Mouse (Mus musculus): ENCODE measurements around the gene Irgm1. TPM values are rescaled to one million over a fixed set of nuclear protein-coding genes. Genes with fewer than 3 reads are reported as not detected.
"Not testable (repeated sequence)": the region's sequence is repeated elsewhere in the genome, so short reads cannot be mapped to it uniquely, and the experiment has no call there.

The Irgm1 gene
- polyA plus RNA-seq, 1 experiment from 2014 or later, result 39.2 TPM

DNA sequence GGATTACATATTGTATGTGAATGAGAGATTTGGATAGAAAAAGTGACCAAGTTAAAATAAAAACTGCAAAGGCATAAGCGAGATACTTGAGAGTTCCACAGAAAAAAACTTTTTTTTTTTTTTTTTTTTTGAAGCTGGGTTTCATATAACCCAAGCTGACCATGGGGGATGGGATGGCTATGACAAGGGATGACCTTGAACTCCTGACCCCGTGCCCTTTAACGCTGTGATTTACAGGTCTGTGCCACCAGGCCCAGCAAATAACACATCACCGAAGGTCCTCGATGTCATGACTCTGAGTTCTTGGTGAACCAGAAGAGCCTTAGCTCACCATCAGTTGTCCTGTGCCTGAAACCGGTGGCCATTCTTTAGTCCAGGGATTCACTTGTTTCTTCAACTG lies 35.6 kb downstream of the Irgm1 start:
- in situ Hi-C loops (cut with MboI; ENCODE audit: low pct_unique_long_range_greater_than_20kb), result loop anchor here (25.0 kb wide), 1 partner anchor 1551 kb away; the partner anchor contains the start of gene Hnrnph1

DNA sequence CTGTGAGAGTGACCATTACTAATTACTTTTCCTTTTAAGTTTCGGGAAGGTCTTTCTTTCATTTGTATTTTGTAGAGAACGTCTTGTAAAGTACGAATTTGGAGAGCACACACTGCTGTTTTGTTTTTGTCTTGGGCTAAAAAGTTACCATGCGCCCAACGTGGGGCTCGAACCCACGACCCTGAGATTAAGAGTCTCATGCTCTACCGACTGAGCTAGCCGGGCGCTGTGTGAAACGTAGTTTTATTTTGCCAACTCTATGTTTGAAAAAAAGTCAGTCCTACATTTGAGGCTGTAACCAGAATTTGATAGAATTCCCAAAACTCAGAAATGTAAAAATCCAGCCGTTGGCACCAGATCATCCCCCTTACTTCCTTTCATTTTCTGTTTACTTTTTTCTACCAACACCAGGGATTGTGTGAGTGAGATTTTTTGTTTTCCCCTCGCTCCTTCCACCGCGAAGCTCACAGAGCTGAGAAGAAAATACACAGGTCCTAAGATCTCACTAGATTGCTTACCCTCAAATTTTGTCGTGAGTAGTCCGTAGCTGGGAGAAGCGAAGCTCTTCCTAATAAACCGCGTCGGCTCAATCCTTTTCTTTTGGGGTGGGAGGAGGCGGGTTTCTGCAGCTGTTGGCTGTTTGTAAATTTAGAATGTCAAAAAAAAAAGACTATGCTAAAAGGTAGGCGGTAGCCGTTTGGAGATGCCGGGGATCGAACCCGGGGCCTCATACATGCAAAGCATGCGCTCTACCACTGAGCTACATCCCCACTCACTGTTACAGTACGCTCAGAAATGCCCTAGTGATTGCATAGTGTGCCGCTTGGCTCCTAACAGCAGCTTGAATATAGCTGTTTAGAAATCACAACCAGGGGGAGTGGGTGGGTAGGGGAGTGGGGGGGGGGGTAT lies 37.5 kb downstream of the Irgm1 start:
- ATAC-seq (peak; percentile 48), DNase-seq (ENCODE audit: low read depth, low spot score) (no peak)
- ChIA-PET POLR2A (no interaction called here), CTCF (interaction anchor here (1.1 kb wide), 1 partner anchor 33 kb away, joined by 3 read pairs; no protein-coding TSS in a partner anchor)
- in situ Hi-C loops (cut with MboI; ENCODE audit: low pct_unique_long_range_greater_than_20kb), result loop anchor here (25.0 kb wide), 1 partner anchor 1553 kb away; the partner anchor contains the start of gene Hnrnph1
- TF ChIP-seq CTCF (IDR thresholded peaks at IDR 0.05), result no peak
- H3K27me3 ChIP-seq, result no peaks in the 10 kb centered on the region

More for the DNA sequence above, 35.6 kb downstream of the Irgm1 start:
- ATAC-seq (no peak), DNase-seq (ENCODE audit: low read depth, low spot score) (no peak)
- POLR2A ChIA-PET, result no interaction called here
- CTCF ChIA-PET, result interaction anchor here (3.2 kb wide), 1 partner anchor 19 kb away, joined by 14 read pairs; no protein-coding TSS in a partner anchor
- TF ChIP-seq CTCF (IDR thresholded peaks at IDR 0.05), result no peak
- no peaks in the 10 kb centered on the region for H3K27me3 ChIP-seq

DNA sequence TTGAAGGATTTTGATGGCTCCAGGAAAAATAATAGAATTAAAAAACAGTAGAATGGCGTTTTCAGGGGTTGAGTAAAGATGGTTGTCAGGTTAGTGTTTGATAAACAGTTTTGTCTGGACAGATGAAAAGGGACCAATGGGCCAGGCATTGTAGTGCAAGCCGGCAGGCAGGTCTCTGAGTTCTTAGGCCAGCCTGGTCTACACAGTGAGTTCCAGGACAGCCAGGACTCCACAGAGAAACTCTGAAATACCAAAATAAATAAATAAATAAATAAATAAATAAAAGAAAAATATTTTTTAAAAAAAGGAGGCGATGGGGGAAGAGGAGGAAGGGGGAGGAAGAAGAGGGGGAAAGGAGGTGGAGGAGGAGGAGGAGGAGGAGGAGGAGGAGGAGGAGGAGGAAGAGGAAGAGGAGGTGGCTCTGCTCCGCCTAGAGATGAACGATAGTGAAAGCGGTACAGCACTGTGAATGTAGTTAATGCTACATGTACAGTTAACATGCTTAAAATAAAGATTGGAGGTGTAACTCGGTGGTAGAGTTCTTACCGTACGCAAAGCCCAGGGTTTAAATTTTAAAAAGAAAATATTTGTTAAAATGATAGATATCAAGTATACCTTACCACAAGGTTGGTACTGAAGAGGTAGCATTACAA lies 38.3 kb downstream of the Irgm1 start:
- POLR2A ChIA-PET, result no interaction called here
- no peak for TF ChIP-seq CTCF (IDR thresholded peaks at IDR 0.05)
- CTCF ChIA-PET, result interaction anchor here (1.1 kb wide), 1 partner anchor 32 kb away, joined by 3 read pairs; no protein-coding TSS in a partner anchor
- H3K27me3 ChIP-seq, result no peaks in the 10 kb centered on the region
- in situ Hi-C loops (cut with MboI; ENCODE audit: low pct_unique_long_range_greater_than_20kb), result loop anchor here (25.0 kb wide), 1 partner anchor 1554 kb away; the partner anchor contains the start of gene Hnrnph1
- DNase-seq (ENCODE audit: low read depth, low spot score) (no peak), ATAC-seq (no peak)

DNA sequence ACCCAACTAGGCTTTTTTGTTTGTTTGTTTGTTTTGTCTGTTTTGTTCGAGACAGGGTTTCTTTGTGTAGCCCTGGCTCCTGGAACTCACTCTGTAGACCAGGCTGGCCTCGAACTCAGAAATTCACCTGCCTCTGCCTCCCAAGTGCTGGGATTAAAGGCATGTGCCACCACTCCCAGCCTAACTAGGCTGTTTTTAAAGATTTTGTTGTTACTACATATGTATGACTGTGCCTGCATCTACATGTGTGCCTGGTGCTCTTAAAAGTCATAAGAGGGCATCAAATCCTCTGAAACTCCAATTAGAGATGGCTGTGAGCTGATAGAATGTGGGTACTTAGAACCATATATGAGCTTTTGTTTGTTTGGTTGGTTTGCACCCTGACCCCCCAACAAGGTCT lies 40.2 kb downstream of the Irgm1 start:
- no peak for TF ChIP-seq CTCF (IDR thresholded peaks at IDR 0.05)
- CTCF ChIA-PET, result interaction anchor here (1.0 kb wide), 1 partner anchor 11 kb away, joined by 4 read pairs; no protein-coding TSS in a partner anchor
- DNase-seq (ENCODE audit: low read depth, low spot score), result no peak
- in situ Hi-C loops (cut with MboI; ENCODE audit: low pct_unique_long_range_greater_than_20kb), result loop anchor here (25.0 kb wide), 1 partner anchor 1556 kb away; the partner anchor contains the start of gene Hnrnph1
- H3K27me3 ChIP-seq, result no peaks in the 10 kb centered on the region
- POLR2A ChIA-PET, result no interaction called here
- no peak for ATAC-seq

DNA sequence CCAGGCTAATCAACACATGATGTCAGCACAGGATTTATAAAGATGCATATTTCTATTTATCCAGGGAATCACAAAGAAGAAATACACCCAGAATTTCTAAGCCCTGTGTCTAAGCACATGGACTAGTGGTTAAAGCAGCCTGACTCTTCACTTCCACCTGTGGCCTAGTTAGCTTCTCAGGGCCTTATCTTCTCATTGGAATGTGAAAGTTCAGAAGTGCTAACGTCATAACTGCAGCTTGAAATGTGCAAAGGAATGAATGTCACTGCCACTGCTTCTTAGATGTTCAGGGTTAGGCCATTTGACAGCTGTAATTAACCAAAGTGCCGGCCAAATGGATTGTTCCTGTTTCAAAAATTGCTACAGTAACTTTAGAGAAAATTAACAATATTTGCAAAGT lies 41.2 kb downstream of the Irgm1 start:
- no peak for ATAC-seq
- no peak for TF ChIP-seq CTCF (IDR thresholded peaks at IDR 0.05)
- no peaks in the 10 kb centered on the region for H3K27me3 ChIP-seq
- in situ Hi-C loops (cut with MboI; ENCODE audit: low pct_unique_long_range_greater_than_20kb), result loop anchor here (25.0 kb wide), 1 partner anchor 1557 kb away; the partner anchor contains the start of gene Hnrnph1
- no peak for DNase-seq (ENCODE audit: low read depth, low spot score)
- POLR2A ChIA-PET, result no interaction called here
- CTCF ChIA-PET, result no interaction called here

DNA sequence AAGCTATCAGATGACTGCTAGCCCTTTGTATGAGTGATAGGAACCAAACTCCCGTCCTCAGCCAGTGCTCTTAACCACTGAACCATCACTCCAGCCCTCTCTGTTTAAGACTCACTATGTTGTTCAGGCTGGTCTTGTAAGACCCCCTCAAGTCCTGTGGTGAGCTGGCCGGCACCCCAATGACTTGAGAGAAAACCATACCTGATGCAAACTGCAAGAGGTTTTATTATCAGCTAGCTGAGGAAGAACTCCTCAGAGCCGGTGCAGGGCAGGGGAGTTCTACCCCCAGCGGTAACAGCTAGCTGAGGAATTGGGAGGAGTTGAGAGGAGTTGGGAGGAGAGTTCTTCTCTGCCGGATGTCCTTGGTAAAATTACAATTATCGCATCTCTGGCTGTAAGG lies 43.6 kb downstream of the Irgm1 start:
- no peaks in the 10 kb centered on the region for H3K27me3 ChIP-seq
- TF ChIP-seq CTCF (IDR thresholded peaks at IDR 0.05), result no peak
- ChIA-PET CTCF (no interaction called here), POLR2A (no interaction called here)
- in situ Hi-C loops (cut with MboI; ENCODE audit: low pct_unique_long_range_greater_than_20kb), result loop anchor here (25.0 kb wide), 1 partner anchor 1559 kb away; the partner anchor contains the start of gene Hnrnph1
- DNase-seq (ENCODE audit: low read depth, low spot score), result no peak
- no peak for ATAC-seq

DNA sequence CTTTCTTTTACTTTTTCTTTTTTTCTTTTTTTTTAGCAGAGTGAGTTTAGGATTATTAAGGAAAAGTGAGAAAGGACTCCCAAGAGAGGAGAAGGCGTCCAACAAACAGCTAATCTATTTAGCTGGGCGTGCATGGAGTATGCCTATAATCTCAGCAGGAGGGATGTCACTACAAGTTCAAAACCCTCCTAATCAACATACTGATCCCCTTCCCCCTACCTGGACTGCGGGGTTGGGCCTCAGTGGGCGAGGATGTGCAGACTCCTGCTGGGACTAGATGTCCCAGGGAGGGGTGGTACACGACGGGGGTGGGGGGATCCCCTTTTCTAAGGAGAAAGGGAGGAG lies 44.8 kb downstream of the Irgm1 start:
- POLR2A ChIA-PET, result no interaction called here
- in situ Hi-C loops (cut with MboI; ENCODE audit: low pct_unique_long_range_greater_than_20kb), result loop anchor here (25.0 kb wide), 1 partner anchor 1561 kb away; the partner anchor contains the start of gene Hnrnph1
- DNase-seq (ENCODE audit: low read depth, low spot score), result no peak
- no peak for TF ChIP-seq CTCF (IDR thresholded peaks at IDR 0.05)
- H3K27me3 ChIP-seq, result no peaks in the 10 kb centered on the region
- peak; percentile 42 for ATAC-seq
- CTCF ChIA-PET, result no interaction called here

DNA sequence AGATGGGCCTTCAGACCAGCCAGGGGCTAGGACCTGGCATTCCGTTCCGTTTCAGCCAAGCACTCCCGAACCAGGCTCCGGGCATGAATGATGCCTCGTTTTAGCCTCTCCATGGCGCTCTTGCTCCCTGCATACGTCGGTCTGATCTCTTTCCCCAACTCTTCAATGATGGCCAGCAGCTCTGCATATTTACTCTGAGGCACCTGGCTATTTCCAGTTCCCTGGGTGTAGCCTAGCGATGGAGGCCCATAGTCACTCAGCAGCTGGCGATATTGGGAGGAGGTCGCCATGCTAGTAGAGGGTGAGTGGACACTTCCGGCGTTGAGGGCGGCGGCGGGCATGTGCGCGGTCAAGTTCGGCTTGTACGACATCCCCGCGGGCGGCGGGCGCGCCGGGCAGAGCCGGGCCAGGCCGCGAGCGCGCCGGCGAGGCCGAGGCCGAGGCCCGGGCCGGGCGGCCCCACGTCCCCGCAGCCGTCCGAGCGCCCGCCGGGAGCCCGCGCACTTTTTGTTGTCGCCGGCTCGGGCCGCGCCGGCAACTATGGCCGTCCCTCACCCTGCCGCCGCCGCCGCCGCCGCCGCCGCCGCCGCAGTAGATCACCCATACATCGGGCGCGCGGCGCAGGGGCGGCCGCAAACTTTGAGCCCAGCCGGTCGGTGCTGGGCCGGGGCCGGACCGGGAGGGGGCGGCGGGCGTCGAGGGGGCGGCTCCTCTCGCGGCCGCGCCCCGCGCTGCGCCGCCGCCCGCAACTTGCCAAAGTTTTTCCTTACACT lies 45.3 kb downstream of the Irgm1 start, which contains the start of the genes Trim7 and Gm12184:
Gene Trim7 (plus strand): TSS at position 162 of the 773 bp plus-strand sequence.
Gene Gm12184 (minus strand): TSS at position 677 of the 773 bp plus-strand sequence.
- DNase-seq (ENCODE audit: low read depth, low spot score); POLR2A ChIA-PET; H3K27me3 ChIP-seq: not testable (repeated sequence)
- ATAC-seq, result peak; percentile 78
- in situ Hi-C loops (cut with MboI; ENCODE audit: low pct_unique_long_range_greater_than_20kb), result loop anchor here (25.0 kb wide), 1 partner anchor 1561 kb away; the partner anchor contains the start of gene Hnrnph1
- CTCF ChIA-PET, result interaction anchor here (1.1 kb wide), 1 partner anchor 33 kb away, joined by 3 read pairs; no protein-coding TSS in a partner anchor

DNA sequence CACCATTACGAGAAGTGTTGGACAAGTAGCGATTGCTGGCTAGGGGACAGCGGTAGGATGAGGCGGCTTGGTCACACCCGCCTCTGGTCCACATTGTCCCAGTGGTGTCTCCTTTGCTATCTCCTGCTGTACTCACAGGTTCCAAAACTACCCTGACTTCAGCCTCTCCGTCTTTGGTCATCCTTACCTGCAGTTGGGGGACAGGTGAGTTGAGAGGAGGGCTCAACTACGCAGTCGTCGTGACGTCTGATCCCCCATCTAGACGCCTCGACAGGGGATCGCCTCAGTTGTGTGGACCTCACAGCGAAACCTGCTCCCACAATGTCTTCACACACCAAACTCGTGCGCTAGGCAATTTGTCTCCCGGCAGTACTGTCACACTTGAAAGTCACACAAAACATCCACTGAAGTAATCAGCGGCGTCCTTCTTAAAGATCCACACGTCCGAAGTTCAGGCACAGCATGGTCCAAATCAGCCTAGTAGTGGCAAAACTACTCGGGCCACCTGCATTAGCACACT lies 47.1 kb downstream of the Irgm1 start:
- DNase-seq (ENCODE audit: low read depth, low spot score) (no peak), ATAC-seq (no peak)
- TF ChIP-seq CTCF (IDR thresholded peaks at IDR 0.05), result no peak
- ChIA-PET CTCF (no interaction called here), POLR2A (interaction anchor here (0.9 kb wide), 1 partner anchor 22 kb away, joined by 3 read pairs; no protein-coding TSS in a partner anchor)
- in situ Hi-C loops (cut with MboI; ENCODE audit: low pct_unique_long_range_greater_than_20kb), result loop anchor here (25.0 kb wide), 1 partner anchor 863 kb away; no protein-coding TSS in a partner anchor
- H3K27me3 ChIP-seq, result no peaks in the 10 kb centered on the region

All from Patski (cell line).